Mouse (Mus musculus) heart, embryonic 11.5 days (tissue): ENCODE data around the gene Creb5. TPM values are rescaled to one million over a fixed set of nuclear protein-coding genes. Genes with fewer than 3 reads are reported as not detected.

Experiments
- ATAC-seq: fragments of 200-750 bp; cut with Nextera tagmentation; replicated peaks from 2 replicates; pipeline ENCODE4 v1.8.0; 2017; ENCODE audit warnings: moderate library complexity; ENCODE audit not compliant: insufficient number of reproducible peaks, low FRiP score, low TSS enrichment
- H3K27ac ChIP-seq: fragments of 300-500 bp; sonication (generic); 2 replicates; pipeline ENCODE4 v1.5.1; 2014; ENCODE audit warnings: mild to moderate bottlenecking, low read depth, low read length
- H3K27me3 ChIP-seq: fragments of 300-500 bp; sonication (generic); 2 replicates; pipeline ENCODE4 v1.6.1; 2014; ENCODE audit warnings: mild to moderate bottlenecking, low read length, mixed read lengths; ENCODE audit not compliant: control insufficient read depth, insufficient read depth
- H3K36me3 ChIP-seq: fragments of 300-500 bp; sonication (generic); 2 replicates; pipeline ENCODE4 v1.6.1; 2014; ENCODE audit warnings: mild to moderate bottlenecking, low read length, moderate library complexity, mixed read lengths; ENCODE audit not compliant: control insufficient read depth, insufficient read depth
- H3K4me1 ChIP-seq: fragments of 300-500 bp; sonication (generic); 2 replicates; pipeline ENCODE4 v1.6.1; 2014; ENCODE audit warnings: low read length; ENCODE audit not compliant: control insufficient read depth, insufficient read depth
- H3K4me2 ChIP-seq: fragments of 300-500 bp; sonication (generic); 2 replicates; pipeline ENCODE4 v1.6.1; 2014; ENCODE audit warnings: mild to moderate bottlenecking, moderate library complexity
- H3K4me3 ChIP-seq: fragments of 300-500 bp; sonication (generic); 2 replicates; pipeline ENCODE4 v1.5.1; 2014; ENCODE audit warnings: low read depth, low read length
- H3K9ac ChIP-seq: fragments of 300-500 bp; sonication (generic); 2 replicates; pipeline ENCODE4 v1.6.1; 2014; ENCODE audit warnings: mild to moderate bottlenecking, low read depth, low read length, moderate library complexity
- H3K9me3 ChIP-seq: fragments of 300-500 bp; sonication (generic); replicated peaks from 2 replicates; pipeline ENCODE4 v1.6.1; 2016; ENCODE audit warnings: low read length; ENCODE audit not compliant: control insufficient read depth
- WGBS: fragments of 180-500 bp; shearing (Covaris S2); extraction: QIAGEN DNeasy Blood & Tissue Kit; methylation state at CpG from one replicate; pipeline ENCODE4 v1.1.7; 2014; ENCODE audit not compliant: insufficient replicate concordance; 5-methylcytosine and 5-hydroxymethylcytosine counted together
- polyA plus RNA-seq: library from polyadenylated mRNA; unstranded; fragments of >200 nt; fragmentation: Nextera tagmentation; extraction: Ambion mirVana; gene quantifications from 2 replicates; pipeline ENCODE4 v1.2.1, GENCODE M21; 2014

The Creb5 gene
- polyA plus RNA-seq, 1 experiment from 2014 or later, result 30.3 TPM

DNA sequence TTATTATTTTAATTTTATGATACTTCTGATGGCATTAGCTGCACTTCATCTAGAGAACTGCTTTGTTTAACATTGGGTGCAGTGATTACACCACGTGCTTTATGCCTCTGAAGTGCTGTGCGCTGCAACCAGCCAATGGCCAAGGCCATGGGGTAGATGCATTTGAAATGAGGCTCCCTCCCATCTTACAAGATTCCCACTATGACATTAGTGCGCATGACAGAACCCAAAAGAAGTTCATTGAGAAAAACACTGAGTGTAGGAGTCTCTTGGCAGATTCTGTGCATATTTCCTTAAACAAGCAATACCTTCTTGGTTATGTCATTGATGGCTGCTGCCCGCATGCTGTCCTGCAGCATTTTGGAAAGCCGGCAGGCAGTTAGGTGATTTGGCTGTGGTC is 19.6 kb downstream of the Creb5 start:
- Histone ChIP-seq H3K4me2 (no peak overlapping the region), H3K27me3 (no peaks in the 10 kb centered on the region), H3K4me1 (peaks cover 36% of the 10 kb centered on the region), H3K9ac (no peak overlapping the region), H3K4me3 (no peak overlapping the region), H3K27ac (no peak overlapping the region), H3K36me3 (no peaks in the 10 kb centered on the region), H3K9me3 (no peaks in the 10 kb centered on the region)
- no peak for ATAC-seq
- 77% methylated on average over 5 of the region's 5 CpGs for WGBS

DNA sequence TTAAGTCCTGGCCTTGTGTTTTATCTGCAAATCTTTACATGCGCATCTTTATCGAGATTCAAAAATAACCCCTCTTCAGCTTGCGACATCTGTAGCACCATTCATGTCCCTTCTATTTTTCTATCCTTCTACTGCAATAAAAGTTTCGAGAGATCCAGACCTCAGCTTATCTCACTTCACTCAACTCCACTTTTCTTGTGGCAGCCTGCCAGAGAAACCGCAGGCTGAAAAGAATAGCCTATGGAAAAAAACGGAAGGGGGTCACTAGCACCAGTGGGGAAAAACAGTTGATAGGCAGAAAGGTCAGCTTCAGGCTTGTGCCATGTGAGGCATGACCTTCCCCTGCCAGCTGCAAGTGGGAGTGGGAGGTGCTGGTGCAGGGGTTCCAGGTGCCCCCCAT is 21.6 kb downstream of the Creb5 start:
- H3K27ac ChIP-seq, result peak overlapping the region; percentile 50
- H3K4me2 ChIP-seq, result peak overlapping the region; percentile 34; the same call in 1 of the 2 replicates
- peaks cover 27% of the 10 kb centered on the region for H3K4me1 ChIP-seq
- H3K9me3 ChIP-seq, result no peaks in the 10 kb centered on the region
- no peaks in the 10 kb centered on the region for H3K36me3 ChIP-seq
- no peaks in the 10 kb centered on the region for H3K27me3 ChIP-seq
- no peak overlapping the region for H3K9ac ChIP-seq
- WGBS, result 6% methylated on average over 6 of the region's 6 CpGs
- H3K4me3 ChIP-seq, result no peak overlapping the region
- ATAC-seq, result no peak

DNA sequence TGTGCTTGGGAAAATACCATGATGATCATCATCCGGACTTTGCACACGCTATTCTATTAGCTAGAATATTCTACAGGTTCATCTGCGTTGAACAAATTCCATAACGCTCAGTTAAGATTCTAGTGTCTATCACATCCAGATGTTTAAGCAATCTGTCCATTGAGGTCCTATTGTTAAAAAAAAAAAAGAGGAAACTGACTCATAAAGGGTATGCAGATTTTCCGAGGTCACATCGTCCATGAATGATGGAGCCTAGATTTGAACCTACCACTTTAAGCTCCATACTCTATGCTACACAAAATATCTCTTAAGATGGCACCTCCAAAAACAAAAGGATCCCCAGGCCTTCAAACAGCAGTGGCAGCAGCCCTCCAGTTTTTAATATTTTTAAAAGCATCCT is 26.5 kb downstream of the Creb5 start:
- 82% methylated on average over 6 of the region's 6 CpGs for WGBS
- no peak overlapping the region for H3K9ac ChIP-seq
- H3K4me2 ChIP-seq, result no peak overlapping the region
- no peaks in the 10 kb centered on the region for H3K27me3 ChIP-seq
- no peak for ATAC-seq
- H3K4me1 ChIP-seq, result peaks cover 13% of the 10 kb centered on the region
- no peak overlapping the region for H3K27ac ChIP-seq
- H3K9me3 ChIP-seq, result no peaks in the 10 kb centered on the region
- H3K4me3 ChIP-seq, result no peak overlapping the region
- H3K36me3 ChIP-seq, result no peaks in the 10 kb centered on the region

DNA sequence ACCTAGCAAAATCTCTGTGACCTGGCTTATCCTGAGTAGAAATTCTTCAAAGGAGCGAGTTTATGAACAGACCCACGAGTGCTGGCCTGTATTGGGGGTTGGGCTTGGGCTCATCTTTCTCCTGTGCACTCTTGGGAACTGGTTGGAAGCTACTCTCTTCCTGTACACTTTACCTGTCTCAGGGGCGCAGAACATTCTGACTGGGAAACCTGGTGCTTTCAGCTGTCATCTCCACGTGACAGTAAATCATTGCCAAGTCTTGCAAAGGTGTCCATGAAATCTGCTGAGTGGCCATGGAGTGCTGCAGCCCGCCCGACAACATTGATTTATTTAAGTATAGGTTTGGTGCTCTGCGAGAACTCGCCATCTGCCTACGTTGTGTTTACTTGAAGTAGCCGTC is 27.1 kb downstream of the Creb5 start:
- no peak overlapping the region for H3K4me2 ChIP-seq
- no peak for ATAC-seq

DNA sequence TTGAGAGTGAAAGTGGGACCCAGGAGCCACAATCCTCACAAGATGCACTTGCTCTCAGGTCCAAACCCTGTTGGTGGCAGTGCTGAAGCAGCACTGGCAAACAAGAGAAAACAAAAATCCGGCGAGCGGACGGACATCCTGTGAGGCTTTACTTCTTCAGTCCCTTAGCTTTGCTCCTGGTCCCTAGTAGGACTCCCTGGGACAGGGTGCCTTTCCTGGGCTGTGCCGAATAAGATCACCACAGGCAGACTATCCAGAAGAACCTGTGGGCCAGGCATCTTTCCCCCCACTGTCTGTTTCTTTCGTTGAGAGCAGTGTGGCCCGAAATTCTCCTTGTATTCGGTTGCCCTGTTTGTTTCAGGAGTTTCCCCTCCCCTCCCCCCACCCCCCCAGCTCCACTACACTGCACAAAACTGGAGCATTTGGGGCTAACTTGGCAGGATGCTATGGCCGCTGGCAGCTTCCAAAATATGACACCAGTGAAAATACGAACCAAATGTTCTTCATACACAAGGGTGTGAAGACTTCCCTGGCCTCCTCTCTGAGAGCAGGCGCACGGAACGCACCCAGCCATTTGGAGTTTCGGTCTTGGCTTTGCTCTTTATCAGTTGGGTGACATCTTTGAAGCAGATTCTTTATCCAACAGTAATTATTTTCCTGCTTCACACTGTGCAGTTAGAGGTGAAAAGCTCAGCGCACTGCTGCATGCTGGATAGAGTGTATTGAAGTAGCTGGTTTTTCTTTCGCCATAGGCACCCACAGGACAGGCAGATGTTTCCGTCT is 32.7 kb downstream of the Creb5 start:
- Histone ChIP-seq H3K4me3 (no peak overlapping the region), H3K36me3 (no peaks in the 10 kb centered on the region), H3K4me1 (peaks cover 8% of the 10 kb centered on the region; the same call in 1 of the 2 replicates), H3K27ac (no peak overlapping the region), H3K9ac (no peak overlapping the region), H3K4me2 (no peak overlapping the region), H3K9me3 (no peaks in the 10 kb centered on the region), H3K27me3 (no peaks in the 10 kb centered on the region)
- WGBS, result 76% methylated on average over 17 of the region's 17 CpGs
- no peak for ATAC-seq

More for the DNA sequence above, 27.1 kb downstream of the Creb5 start:
- no peaks in the 10 kb centered on the region for H3K36me3 ChIP-seq
- no peak overlapping the region for H3K4me3 ChIP-seq
- H3K27ac ChIP-seq, result no peak overlapping the region
- H3K27me3 ChIP-seq, result no peaks in the 10 kb centered on the region
- peaks cover 14% of the 10 kb centered on the region for H3K4me1 ChIP-seq
- WGBS, result 55% methylated on average over 10 of the region's 10 CpGs
- no peaks in the 10 kb centered on the region for H3K9me3 ChIP-seq
- no peak overlapping the region for H3K9ac ChIP-seq

DNA sequence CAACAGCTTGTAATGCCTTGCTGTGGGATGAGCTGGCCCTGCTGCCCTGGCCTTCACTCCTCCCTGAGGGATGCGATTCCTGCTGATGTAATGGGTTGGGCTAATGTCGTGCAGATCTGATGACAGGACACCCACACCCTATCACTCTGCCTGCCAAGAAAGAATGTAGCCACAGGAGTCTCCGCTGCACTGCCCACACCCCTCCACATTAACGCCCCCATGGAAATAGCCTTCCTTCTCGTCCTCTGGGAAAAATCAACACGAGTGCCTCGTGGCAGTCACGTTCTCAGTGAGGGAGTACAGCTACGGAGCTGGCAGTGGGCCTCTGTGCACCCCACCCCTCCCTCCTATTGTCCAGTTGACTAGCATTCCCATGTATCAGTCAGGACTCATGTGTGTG is 50.3 kb downstream of the Creb5 start:
- H3K4me2 ChIP-seq, result peak overlapping the region; percentile 47
- peak overlapping the region; percentile 54 for H3K27ac ChIP-seq
- H3K36me3 ChIP-seq, result peaks cover 3% of the 10 kb centered on the region; the same call in 1 of the 2 replicates
- ATAC-seq, result peak; percentile 86
- peaks cover 25% of the 10 kb centered on the region for H3K4me1 ChIP-seq
- H3K9me3 ChIP-seq, result no peaks in the 10 kb centered on the region
- H3K4me3 ChIP-seq, result no peak overlapping the region
- WGBS, result 11% methylated on average over 9 of the region's 9 CpGs
- no peak overlapping the region for H3K9ac ChIP-seq
- no peaks in the 10 kb centered on the region for H3K27me3 ChIP-seq

DNA sequence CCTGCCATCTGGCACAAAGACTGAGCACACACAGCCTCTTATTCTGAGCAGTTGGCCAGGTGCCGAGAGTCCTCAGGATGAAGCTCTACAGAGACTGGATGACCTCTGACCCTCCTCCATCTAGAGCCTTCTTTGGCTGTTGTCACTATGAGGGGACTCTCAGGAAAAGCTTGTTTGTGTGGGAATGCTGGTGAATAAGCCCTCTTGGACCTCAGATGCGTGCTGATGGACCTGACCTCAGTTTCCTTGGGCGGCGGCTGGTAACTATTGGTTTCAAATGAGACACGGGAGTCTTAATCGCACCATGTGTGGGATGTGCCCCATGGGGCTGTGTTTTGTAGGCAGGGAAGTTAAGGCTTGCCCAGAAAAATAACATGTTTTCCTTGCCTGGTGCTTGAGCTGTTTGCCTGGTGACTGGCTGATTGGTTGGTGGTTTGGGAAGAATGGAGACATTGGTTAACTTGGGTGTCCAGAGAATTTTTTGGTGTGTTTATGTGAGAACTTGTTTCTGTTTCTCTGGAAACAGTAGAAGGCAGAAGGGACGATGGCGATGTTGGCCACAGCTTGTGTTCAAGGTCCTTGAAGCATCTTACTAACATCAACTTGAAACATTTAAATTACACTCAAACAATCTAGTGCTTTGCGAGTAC is 65.4 kb downstream of the Creb5 start:
- no peak overlapping the region for H3K4me2 ChIP-seq
- H3K9me3 ChIP-seq, result no peaks in the 10 kb centered on the region
- peaks cover 3% of the 10 kb centered on the region; the same call in 1 of the 2 replicates for H3K4me1 ChIP-seq
- no peak overlapping the region for H3K4me3 ChIP-seq
- ATAC-seq, result no peak
- WGBS, result 83% methylated on average over 9 of the region's 9 CpGs
- H3K36me3 ChIP-seq, result no peaks in the 10 kb centered on the region
- H3K27me3 ChIP-seq, result no peaks in the 10 kb centered on the region
- H3K9ac ChIP-seq, result no peak overlapping the region
- H3K27ac ChIP-seq, result no peak overlapping the region

DNA sequence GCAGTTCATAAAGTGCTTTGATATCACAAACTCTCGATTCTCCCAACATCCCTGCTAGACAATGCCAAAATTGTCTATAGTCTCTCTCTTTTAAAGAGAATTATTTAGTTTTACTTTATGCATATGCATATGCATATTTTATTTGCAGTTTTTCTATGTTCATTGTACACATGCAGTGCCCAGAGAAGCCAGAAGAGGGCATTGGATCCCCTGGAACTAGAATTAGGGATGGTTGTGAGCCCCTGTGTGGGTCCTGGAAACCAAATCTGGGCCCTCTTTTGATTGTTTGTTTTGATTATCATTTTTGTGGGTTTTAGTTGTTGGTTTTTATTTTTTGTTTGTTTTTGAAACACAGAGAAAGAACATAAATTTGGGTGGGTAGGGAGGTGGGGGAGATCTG is 69.3 kb downstream of the Creb5 start:
- Histone ChIP-seq H3K9me3 (no peaks in the 10 kb centered on the region), H3K4me1 (no peaks in the 10 kb centered on the region), H3K36me3 (no peaks in the 10 kb centered on the region), H3K9ac (no peak overlapping the region), H3K4me3 (no peak overlapping the region), H3K27me3 (no peaks in the 10 kb centered on the region), H3K4me2 (no peak overlapping the region), H3K27ac (no peak overlapping the region)
- WGBS, result 77% methylated on average over 1 of the region's 1 CpGs
- ATAC-seq, result no peak
